Mouse (Mus musculus) olfactory bulb, adult 2 months (tissue): ENCODE data around the gene Otog. TPM values are rescaled to one million over a fixed set of nuclear protein-coding genes. Genes with fewer than 3 reads are reported as not detected.

ENCODE experiments used
- H3K27ac ChIP-seq: fragments of 200-500 bp; 2 replicates; pipeline ENCODE4 v1.5.1; 2012; ENCODE audit warnings: low read depth, low read length; ENCODE audit not compliant: insufficient read depth
- H3K4me1 ChIP-seq: fragments of 200-500 bp; 2 replicates; pipeline ENCODE4 v1.6.1; 2012; ENCODE audit warnings: low read length; ENCODE audit not compliant: control insufficient read depth, insufficient read depth
- H3K4me3 ChIP-seq: fragments of 200-500 bp; 2 replicates; pipeline ENCODE4 v1.5.1; 2012; ENCODE audit warnings: mild to moderate bottlenecking, low read depth, low read length, moderate library complexity; ENCODE audit not compliant: insufficient read depth
- CTCF ChIP-seq: fragments of 200-500 bp; IDR thresholded peaks from 2 replicates; pipeline ENCODE4 v1.5.1; 2012; ENCODE audit warnings: low read depth, mild to moderate bottlenecking, low read length, moderate library complexity; ENCODE audit not compliant: insufficient read depth
- POLR2A ChIP-seq: fragments of 200-500 bp; IDR thresholded peaks from 2 replicates; pipeline ENCODE4 v1.6.1; 2012; ENCODE audit warnings: mild to moderate bottlenecking, low read depth, low read length, moderate library complexity; ENCODE audit not compliant: insufficient read depth
- WGBS: fragments of 180-500 bp; shearing (Covaris S2); methylation state at CpG from one replicate; pipeline ENCODE4 v1.1.7; 2018; 5-methylcytosine and 5-hydroxymethylcytosine counted together
- polyA plus RNA-seq: library from polyadenylated mRNA; stranded (reverse); fragments of >200 nt; gene quantifications from 2 replicates; pipeline ENCODE4 v1.2.4, GENCODE M21; 2012; ENCODE audit warnings: low replicate concordance; ENCODE audit not compliant: missing spikeins, insufficient read depth, insufficient read length

The Otog gene
- polyA plus RNA-seq, 1 experiment: not detected

DNA sequence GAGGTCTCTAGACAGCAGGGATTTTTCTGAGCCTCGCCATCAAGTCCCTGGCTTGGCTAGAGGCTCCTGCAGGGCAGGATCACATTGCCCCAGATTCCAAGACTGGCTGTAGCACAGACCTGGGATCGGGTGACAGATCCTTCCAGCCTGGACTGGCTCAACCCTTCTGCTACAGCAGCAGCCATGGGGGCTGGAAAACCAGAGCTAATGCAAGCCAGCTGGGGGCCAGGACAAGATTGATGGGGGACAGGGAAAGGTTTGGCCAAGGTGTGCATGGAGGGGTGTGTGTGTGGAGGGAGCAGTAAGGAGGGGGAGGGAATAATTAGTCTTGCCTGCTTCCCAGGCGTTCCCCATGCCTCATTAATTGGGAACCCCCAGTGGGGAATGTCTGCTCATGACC lies 99.0 kb downstream of the Otog start:
- no peak overlapping the region for H3K27ac ChIP-seq
- no peak overlapping the region for H3K4me3 ChIP-seq
- TF ChIP-seq CTCF (no peak), POLR2A (no peak)
- H3K4me1 ChIP-seq: peaks cover 4% of the 10 kb centered on the region; the same call in 1 of the 2 replicates
- WGBS: 56% methylated on average over 3 of the region's 3 CpGs

DNA sequence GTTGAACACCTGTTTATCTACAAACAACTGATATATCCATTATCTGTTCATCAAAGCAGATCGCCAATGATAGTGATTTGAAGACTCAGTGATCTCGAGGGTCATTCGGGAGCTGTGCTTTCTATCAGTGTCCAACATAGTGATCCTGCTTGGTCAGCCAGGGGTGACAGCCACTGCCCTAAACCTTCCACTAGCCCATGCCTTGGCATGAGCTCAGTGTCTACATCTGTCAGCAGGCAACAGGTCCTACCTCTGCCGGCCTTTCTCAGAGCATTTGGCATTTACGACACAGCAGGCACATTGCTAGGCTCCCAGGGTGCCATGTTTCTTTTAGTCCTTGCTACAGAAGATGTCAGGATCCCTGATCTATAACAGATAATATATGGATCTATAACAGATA lies 99.5 kb downstream of the Otog start:
- 75% methylated on average over 5 of the region's 5 CpGs for WGBS
- TF ChIP-seq POLR2A (no peak), CTCF (no peak)
- Histone ChIP-seq H3K4me3 (no peak overlapping the region), H3K27ac (no peak overlapping the region), H3K4me1 (peaks cover 4% of the 10 kb centered on the region; the same call in 1 of the 2 replicates)

GRCm38 (mm10) chr7:46341471-46341870 lies 100.7 kb downstream of the Otog start:
- Histone ChIP-seq H3K4me3 (no peak overlapping the region), H3K27ac (no peak overlapping the region), H3K4me1 (peaks cover 4% of the 10 kb centered on the region; the same call in 1 of the 2 replicates)
- no peak for TF ChIP-seq POLR2A
- TF ChIP-seq CTCF: no peak
- WGBS: 80% methylated on average over 9 of the region's 9 CpGs

DNA sequence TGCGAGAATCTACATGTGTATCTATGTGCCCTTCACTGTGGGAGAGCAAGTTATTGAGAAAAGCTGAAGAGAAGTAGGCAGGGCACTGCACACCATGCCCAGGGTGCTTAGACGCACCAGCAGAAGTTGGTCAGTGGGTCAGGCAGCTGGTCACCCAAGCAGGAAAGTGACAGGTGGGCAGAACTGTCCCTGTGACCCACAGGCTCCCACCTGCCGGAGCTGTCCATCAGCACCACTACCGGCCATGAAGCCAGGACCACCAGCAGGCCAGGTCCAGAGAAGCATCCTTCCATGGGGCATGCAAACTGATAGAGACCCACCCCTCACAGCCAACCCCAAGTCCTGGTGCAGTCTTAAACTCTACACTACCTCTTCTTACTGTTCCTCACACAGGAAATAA lies 106.9 kb downstream of the Otog start:
- no peak for TF ChIP-seq CTCF
- no peak for TF ChIP-seq POLR2A
- Histone ChIP-seq H3K4me1 (peaks cover 10% of the 10 kb centered on the region), H3K4me3 (no peak overlapping the region), H3K27ac (no peak overlapping the region)
- 83% methylated on average over 4 of the region's 4 CpGs for WGBS

DNA sequence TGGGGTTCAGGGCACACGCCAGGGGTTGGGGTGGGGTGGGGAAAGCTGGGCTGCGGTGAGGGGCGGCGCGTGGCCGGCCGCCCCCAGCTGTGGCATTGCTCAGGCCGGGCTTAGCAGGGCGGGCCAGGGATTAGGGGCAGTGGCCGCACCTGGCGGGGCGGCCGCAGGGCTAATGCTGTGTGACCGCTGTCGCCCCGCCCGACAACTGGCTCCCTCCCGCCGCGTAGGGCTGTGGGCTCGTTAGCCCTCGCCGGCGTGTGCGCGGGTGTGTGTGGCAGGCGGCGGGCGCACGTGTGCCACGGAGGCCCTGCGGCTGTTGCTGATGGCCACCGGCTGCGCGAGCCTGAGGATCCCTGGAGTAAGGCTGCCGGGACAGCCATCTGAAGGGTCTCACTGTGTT lies 108.0 kb downstream of the Otog start:
- no peak overlapping the region for H3K4me3 ChIP-seq
- WGBS: 6% methylated on average over 36 of the region's 36 CpGs
- H3K4me1 ChIP-seq: peaks cover 10% of the 10 kb centered on the region
- TF ChIP-seq POLR2A (no peak), CTCF (no peak)
- H3K27ac ChIP-seq: no peak overlapping the region

- H3K4me3 ChIP-seq: no peak overlapping the region
- peaks cover 10% of the 10 kb centered on the region for H3K4me1 ChIP-seq
- H3K27ac ChIP-seq: no peak overlapping the region
- TF ChIP-seq POLR2A (no peak), CTCF (no peak)
- WGBS: 67% methylated on average over 9 of the region's 9 CpGs
Observed at GRCm38 (mm10) chr7:46350119-46350702, 109.4 kb downstream of the Otog start.

- 79% methylated on average over 2 of the region's 2 CpGs for WGBS
- Histone ChIP-seq H3K4me3 (no peak overlapping the region), H3K27ac (no peak overlapping the region), H3K4me1 (peaks cover 10% of the 10 kb centered on the region)
- TF ChIP-seq CTCF (no peak), POLR2A (no peak)
Observed at GRCm38 (mm10) chr7:46352748-46353147, 112.0 kb downstream of the Otog start.

GRCm38 (mm10) chr7:46353216-46353615 lies 112.4 kb downstream of the Otog start:
- peaks cover 10% of the 10 kb centered on the region for H3K4me1 ChIP-seq
- no peak overlapping the region for H3K4me3 ChIP-seq
- TF ChIP-seq POLR2A (no peak), CTCF (no peak)
- H3K27ac ChIP-seq: no peak overlapping the region
- WGBS: 69% methylated on average over 8 of the region's 8 CpGs

GRCm38 (mm10) chr7:46353875-46354274 lies 113.1 kb downstream of the Otog start:
- no peak overlapping the region for H3K4me3 ChIP-seq
- 61% methylated on average over 4 of the region's 4 CpGs for WGBS
- peaks cover 6% of the 10 kb centered on the region for H3K4me1 ChIP-seq
- no peak overlapping the region for H3K27ac ChIP-seq
- TF ChIP-seq POLR2A (no peak), CTCF (no peak)

Other genes starting within 250 kb of the Otog start
- gene Abcc6, start 210.7 kb upstream of the Otog start, polyA plus RNA-seq: not detected in 2 replicates
- 117 TPM in 1 of 2 replicates, not detected in the other for gene Nomo1, start 207.3 kb upstream of the Otog start, polyA plus RNA-seq
- gene Kcnj11, start 140.2 kb upstream of the Otog start, polyA plus RNA-seq: not detected in 2 replicates
- not detected in 2 replicates for gene Abcc8, start 61.0 kb upstream of the Otog start, polyA plus RNA-seq
- not detected in 2 replicates for gene Ush1c, start 2.5 kb upstream of the Otog start, polyA plus RNA-seq
- gene Myod1, start 135.5 kb downstream of the Otog start, polyA plus RNA-seq: not detected in 2 replicates
- gene Kcnc1, start 155.5 kb downstream of the Otog start, polyA plus RNA-seq: 47.6 and 146 TPM in 2 replicates